Mouse (Mus musculus): ENCODE results near the gene Zbtb12. TPM values are rescaled to one million over a fixed set of nuclear protein-coding genes. Genes with fewer than 3 reads are reported as not detected.
"Not testable (repeated sequence)": the region's sequence is repeated elsewhere in the genome, so short reads cannot be mapped to it uniquely, and the experiment has no call there.

The Zbtb12 gene
- total RNA-seq, 1 experiment from 2014 or later, result 22.5 TPM

- DNase-seq, result no peak
Observed at GRCm38 (mm10) chr17:34874321-34874720, 5.0 kb upstream of the Zbtb12 start.

GRCm38 (mm10) chr17:34881166-34881565, 1.9 kb downstream of the Zbtb12 start:
- no peak for DNase-seq

GRCm38 (mm10) chr17:34881683-34882310, 2.5 kb downstream of the Zbtb12 start, which contains the start of gene Gm20547:
Gene Gm20547, minus strand, starts transcription at chr17:34882042.
- no peak for DNase-seq

GRCm38 (mm10) chr17:34883332-34883731, 4.0 kb downstream of the Zbtb12 start:
- no peak for DNase-seq

GRCm38 (mm10) chr17:34884704-34885103, 5.4 kb downstream of the Zbtb12 start:
- DNase-seq, result no peak

- DNase-seq, result no peak
Observed at GRCm38 (mm10) chr17:34885615-34886014, 6.3 kb downstream of the Zbtb12 start.

- DNase-seq, result no peak
Observed at GRCm38 (mm10) chr17:34887942-34888341, 8.7 kb downstream of the Zbtb12 start.

GRCm38 (mm10) chr17:34890074-34890743, 10.9 kb downstream of the Zbtb12 start:
- DNase-seq, result no peak

GRCm38 (mm10) chr17:34891377-34891776, 12.1 kb downstream of the Zbtb12 start:
- no peak for DNase-seq

GRCm38 (mm10) chr17:34893072-34893824, 14.0 kb downstream of the Zbtb12 start:
- DNase-seq, result no peak

- DNase-seq, result peak; percentile 96
Observed at GRCm38 (mm10) chr17:34894074-34894597, 14.9 kb downstream of the Zbtb12 start.

- peak; percentile 78 for DNase-seq
Observed at GRCm38 (mm10) chr17:34894801-34895530, 15.7 kb downstream of the Zbtb12 start.

- DNase-seq, result no peak
Observed at GRCm38 (mm10) chr17:34895724-34896123, 16.4 kb downstream of the Zbtb12 start.

GRCm38 (mm10) chr17:34896366-34896765, 17.1 kb downstream of the Zbtb12 start:
- DNase-seq, result no peak

GRCm38 (mm10) chr17:34897373-34898159, 18.3 kb downstream of the Zbtb12 start:
- DNase-seq, result no peak

GRCm38 (mm10) chr17:34898160-34898586, 18.9 kb downstream of the Zbtb12 start, which contains the start of the genes C2 and Ehmt2:
Gene C2, minus strand, starts transcription at chr17:34898265.
Gene Ehmt2, plus strand, starts transcription at chr17:34898469.
- DNase-seq, result peak; percentile 87

GRCm38 (mm10) chr17:34898706-34899052, 19.4 kb downstream of the Zbtb12 start:
- DNase-seq, result peak; percentile 47

- peak; percentile 46 for DNase-seq
Observed at GRCm38 (mm10) chr17:34899053-34899889, 20.0 kb downstream of the Zbtb12 start.

- DNase-seq, result no peak
Observed at GRCm38 (mm10) chr17:34899890-34900243, 20.6 kb downstream of the Zbtb12 start.

- not testable (repeated sequence) for DNase-seq
Observed at GRCm38 (mm10) chr17:34900826-34901225, 21.5 kb downstream of the Zbtb12 start.
